Mouse (Mus musculus) brain, embryonic 14.5 days (tissue): ENCODE results near the gene Sec23b.

Source experiments
- CTCF ChIP-seq: fragments of 200-500 bp; IDR thresholded peaks from 2 replicates; pipeline ENCODE4 v1.5.1; 2012; ENCODE audit warnings: inconsistent platforms, mild to moderate bottlenecking, moderate library complexity, borderline replicate concordance; ENCODE audit not compliant: insufficient read depth, insufficient read length; ENCODE audit errors: extremely low read depth
- POLR2A ChIP-seq: fragments of 200-500 bp; IDR thresholded peaks from 2 replicates; pipeline ENCODE4 v1.6.1; 2012; ENCODE audit warnings: mild to moderate bottlenecking, inconsistent platforms, borderline replicate concordance; ENCODE audit not compliant: poor library complexity, insufficient read depth, insufficient read length, severe bottlenecking; ENCODE audit errors: extremely low read depth

- no peak for TF ChIP-seq CTCF
- TF ChIP-seq POLR2A = peak; percentile 67; the same call in 1 of the 2 replicates
Measured at GRCm38 (mm10) chr2:144550529-144550928, 5.5 kb upstream of the Sec23b start, which contains the start of gene Rbbp9.
